Mouse (Mus musculus): ENCODE data around the gene Ltv1. TPM values are rescaled to one million over a fixed set of nuclear protein-coding genes. Genes with fewer than 3 reads are reported as not detected.

The Ltv1 gene
- polyA plus RNA-seq, 1 experiment: 10.0 TPM

DNA sequence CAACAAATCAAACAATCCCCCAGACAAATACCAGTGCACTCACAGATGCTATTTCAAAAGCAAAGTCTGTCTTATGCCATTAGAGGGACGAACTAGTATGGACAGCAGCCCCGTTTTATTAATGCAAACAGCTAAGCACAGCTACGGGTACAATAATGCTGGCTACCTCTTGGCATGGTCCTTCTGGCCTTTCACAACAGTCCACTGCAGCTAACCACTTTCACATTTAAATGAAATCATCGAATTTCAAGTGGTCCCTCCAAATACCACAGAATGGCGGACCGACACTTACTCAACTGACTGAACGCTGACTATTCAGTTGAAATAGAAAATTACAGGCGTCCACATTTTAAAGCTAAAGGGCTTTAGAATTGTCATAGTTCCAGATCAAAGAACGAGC is 19.4 kb upstream of the Ltv1 start:
- Histone ChIP-seq H3K36me3 (ENCODE audit: control insufficient read depth, insufficient read depth, low read length) (no peaks in the 10 kb centered on the region), H3K4me3 (ENCODE audit: insufficient read depth, low read depth, low read length) (no peak overlapping the region), H3K27me3 (replicated peaks; ENCODE audit: control insufficient read depth, insufficient read depth, low read length) (no peaks in the 10 kb centered on the region), H3K27ac (ENCODE audit: insufficient read depth, low read depth, low read length) (no peak overlapping the region), H3K4me1 (ENCODE audit: control insufficient read depth, insufficient read depth, low read length) (no peaks in the 10 kb centered on the region)
- 88% methylated on average over 9 of the region's 9 CpGs for WGBS
- TF ChIP-seq POLR2A (IDR thresholded peaks at IDR 0.05; ENCODE audit: low read depth, low read length): no peak
- no peak for TF ChIP-seq CTCF (conservative IDR thresholded peaks at IDR 0.05; ENCODE audit: insufficient read depth, insufficient read length, low read depth, low read length)
- DNase-seq: no peak

DNA sequence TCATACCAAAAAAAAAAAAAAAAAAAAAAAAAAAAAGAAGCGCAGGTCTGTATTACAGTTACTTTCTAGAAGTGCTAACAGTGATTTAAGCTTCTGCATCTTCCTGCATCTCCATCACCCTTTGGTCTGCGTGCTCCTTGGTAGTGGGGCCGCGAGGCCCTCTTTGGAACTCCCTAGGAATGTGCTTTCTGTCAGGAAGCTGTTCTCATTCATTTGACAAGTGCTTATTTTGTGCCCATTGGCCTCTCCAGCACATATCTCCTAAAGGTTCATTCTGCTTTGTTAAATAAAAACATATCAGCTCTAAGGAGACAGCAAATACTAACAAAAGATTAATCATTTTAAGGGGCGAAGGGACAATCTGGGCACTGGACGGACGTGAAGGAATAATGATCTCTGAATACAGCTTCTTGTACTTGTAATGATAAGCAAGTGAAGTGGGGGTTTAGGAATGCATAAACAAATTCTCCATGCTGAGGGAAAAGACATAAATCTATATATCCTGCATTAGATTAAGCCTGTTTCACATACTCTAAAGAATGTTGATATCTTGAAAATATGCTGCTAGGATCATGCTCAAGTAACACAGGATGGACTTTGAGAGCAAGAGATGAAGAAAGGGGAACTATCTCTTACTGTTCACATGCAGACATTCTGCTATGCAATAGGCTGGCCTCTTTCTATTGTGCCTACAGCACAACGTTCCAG is 17.1 kb upstream of the Ltv1 start:
- TF ChIP-seq CTCF (conservative IDR thresholded peaks at IDR 0.05; ENCODE audit: insufficient read depth, insufficient read length, low read depth, low read length) (no peak), POLR2A (IDR thresholded peaks at IDR 0.05; ENCODE audit: low read depth, low read length) (no peak)
- H3K36me3 ChIP-seq (ENCODE audit: control insufficient read depth, insufficient read depth, low read length): no peaks in the 10 kb centered on the region
- H3K4me1 ChIP-seq (ENCODE audit: control insufficient read depth, insufficient read depth, low read length): no peaks in the 10 kb centered on the region
- 80% methylated on average over 8 of the region's 8 CpGs for WGBS
- no peak overlapping the region for H3K4me3 ChIP-seq (ENCODE audit: insufficient read depth, low read depth, low read length)
- H3K27ac ChIP-seq (ENCODE audit: insufficient read depth, low read depth, low read length): no peak overlapping the region
- no peaks in the 10 kb centered on the region for H3K27me3 ChIP-seq (replicated peaks; ENCODE audit: control insufficient read depth, insufficient read depth, low read length)
- DNase-seq: no peak

DNA sequence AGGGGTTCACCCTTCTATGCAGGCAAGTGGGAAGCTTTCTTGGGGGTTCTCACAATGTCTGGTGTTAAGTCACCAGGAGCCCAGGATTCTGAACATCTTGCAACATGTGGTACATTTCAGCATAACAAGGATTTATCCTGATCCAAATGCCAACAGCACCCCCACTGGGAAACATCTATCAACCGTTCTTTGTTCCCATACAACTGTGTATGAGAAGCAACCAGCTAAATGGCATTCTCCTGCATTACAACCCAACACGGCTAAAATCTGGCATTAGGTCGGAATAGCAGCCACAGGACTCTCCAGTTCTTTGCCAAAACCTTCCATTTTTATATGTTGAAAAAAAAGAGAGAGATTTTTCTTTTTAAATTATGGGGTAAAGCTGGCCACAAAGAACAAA is 16.5 kb upstream of the Ltv1 start:
- Histone ChIP-seq H3K27me3 (replicated peaks; ENCODE audit: control insufficient read depth, insufficient read depth, low read length) (no peaks in the 10 kb centered on the region), H3K27ac (ENCODE audit: insufficient read depth, low read depth, low read length) (no peak overlapping the region), H3K4me1 (ENCODE audit: control insufficient read depth, insufficient read depth, low read length) (no peaks in the 10 kb centered on the region), H3K4me3 (ENCODE audit: insufficient read depth, low read depth, low read length) (no peak overlapping the region), H3K36me3 (ENCODE audit: control insufficient read depth, insufficient read depth, low read length) (no peaks in the 10 kb centered on the region)
- WGBS: 83% methylated on average over 3 of the region's 3 CpGs
- no peak for DNase-seq
- TF ChIP-seq CTCF (conservative IDR thresholded peaks at IDR 0.05; ENCODE audit: insufficient read depth, insufficient read length, low read depth, low read length) (no peak), POLR2A (IDR thresholded peaks at IDR 0.05; ENCODE audit: low read depth, low read length) (no peak)

DNA sequence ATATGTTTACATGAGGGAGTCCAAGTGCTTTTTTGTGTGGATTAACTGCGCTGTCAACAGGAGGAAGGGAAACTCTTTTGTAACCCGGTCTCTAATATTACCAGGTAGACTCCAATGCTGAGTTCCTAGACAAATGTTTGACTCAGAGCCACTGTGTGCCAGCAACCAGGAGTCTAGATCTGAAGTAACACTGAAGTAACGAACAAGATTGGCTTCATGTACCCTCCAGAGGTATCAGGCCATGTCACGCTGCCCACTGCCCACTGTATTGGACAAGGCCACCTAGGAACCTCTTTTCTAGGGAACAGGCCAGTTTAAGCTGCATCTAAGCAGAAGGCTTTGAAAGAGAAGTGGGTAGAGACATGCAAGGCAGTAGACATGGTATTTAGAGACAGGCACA is 16.1 kb upstream of the Ltv1 start:
- no peak for DNase-seq
- TF ChIP-seq POLR2A (IDR thresholded peaks at IDR 0.05; ENCODE audit: low read depth, low read length): no peak
- TF ChIP-seq CTCF (conservative IDR thresholded peaks at IDR 0.05; ENCODE audit: insufficient read depth, insufficient read length, low read depth, low read length): no peak
- Histone ChIP-seq H3K27ac (ENCODE audit: insufficient read depth, low read depth, low read length) (no peak overlapping the region), H3K4me3 (ENCODE audit: insufficient read depth, low read depth, low read length) (no peak overlapping the region), H3K4me1 (ENCODE audit: control insufficient read depth, insufficient read depth, low read length) (no peaks in the 10 kb centered on the region), H3K36me3 (ENCODE audit: control insufficient read depth, insufficient read depth, low read length) (no peaks in the 10 kb centered on the region), H3K27me3 (replicated peaks; ENCODE audit: control insufficient read depth, insufficient read depth, low read length) (no peaks in the 10 kb centered on the region)
- WGBS: 96% methylated on average over 4 of the region's 4 CpGs

DNA sequence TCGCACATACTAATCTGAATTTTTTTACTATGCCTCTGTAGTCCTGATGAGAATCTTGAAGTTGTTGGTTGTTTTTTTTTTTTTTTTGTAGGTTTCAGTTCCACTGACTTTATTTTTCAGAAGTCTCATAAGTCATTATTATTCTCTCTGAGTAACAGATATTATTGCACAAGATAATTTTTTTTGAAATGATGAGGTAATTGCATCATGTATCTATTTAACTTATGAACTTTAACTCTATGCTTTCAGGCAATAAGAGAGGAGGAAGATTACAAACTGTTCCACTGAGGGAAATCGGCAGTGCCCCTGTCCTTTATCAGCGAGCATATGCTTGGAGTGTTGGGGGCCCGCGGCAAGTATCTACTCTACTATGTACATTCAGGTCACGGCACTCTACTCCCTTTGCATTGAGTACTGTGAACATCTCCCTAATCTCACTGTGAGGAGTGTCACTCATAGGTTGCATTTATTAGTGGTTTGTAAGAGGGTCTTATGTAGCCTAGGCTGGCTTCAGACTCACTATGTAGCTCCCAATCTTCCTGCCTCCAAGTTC is 8.8 kb upstream of the Ltv1 start:
- Histone ChIP-seq H3K27ac (ENCODE audit: insufficient read depth, low read depth, low read length) (no peak overlapping the region), H3K36me3 (ENCODE audit: control insufficient read depth, insufficient read depth, low read length) (no peaks in the 10 kb centered on the region), H3K4me3 (ENCODE audit: insufficient read depth, low read depth, low read length) (no peak overlapping the region), H3K4me1 (ENCODE audit: control insufficient read depth, insufficient read depth, low read length) (no peaks in the 10 kb centered on the region), H3K27me3 (replicated peaks; ENCODE audit: control insufficient read depth, insufficient read depth, low read length) (no peaks in the 10 kb centered on the region)
- 97% methylated on average over 6 of the region's 6 CpGs for WGBS
- TF ChIP-seq POLR2A (IDR thresholded peaks at IDR 0.05; ENCODE audit: low read depth, low read length) (no peak), CTCF (conservative IDR thresholded peaks at IDR 0.05; ENCODE audit: insufficient read depth, insufficient read length, low read depth, low read length) (no peak)
- no peak for DNase-seq

DNA sequence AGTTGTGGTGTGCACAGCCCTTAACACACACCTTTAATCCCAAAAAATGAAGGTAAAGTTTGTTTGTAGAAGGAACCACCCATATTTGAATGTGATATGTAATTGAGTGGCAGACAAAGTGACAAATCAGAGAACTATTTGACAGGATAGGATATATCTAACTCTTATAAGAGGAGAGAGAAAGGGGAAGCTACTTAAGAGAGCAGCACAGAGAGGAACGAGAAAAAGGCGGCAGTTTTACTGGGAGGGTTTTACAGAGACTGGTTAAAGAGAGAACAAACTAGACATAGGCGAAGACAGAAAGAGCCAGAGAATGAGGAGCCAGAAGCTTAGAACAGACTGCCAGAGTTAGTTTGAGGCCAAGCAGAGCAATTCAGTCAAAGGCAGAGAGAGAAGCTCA is 7.9 kb upstream of the Ltv1 start:
- H3K27me3 ChIP-seq (replicated peaks; ENCODE audit: control insufficient read depth, insufficient read depth, low read length): no peaks in the 10 kb centered on the region
- no peaks in the 10 kb centered on the region for H3K4me1 ChIP-seq (ENCODE audit: control insufficient read depth, insufficient read depth, low read length)
- no peak overlapping the region for H3K27ac ChIP-seq (ENCODE audit: insufficient read depth, low read depth, low read length)
- no peak overlapping the region for H3K4me3 ChIP-seq (ENCODE audit: insufficient read depth, low read depth, low read length)
- no peak for DNase-seq
- H3K36me3 ChIP-seq (ENCODE audit: control insufficient read depth, insufficient read depth, low read length): no peaks in the 10 kb centered on the region
- no peak for TF ChIP-seq POLR2A (IDR thresholded peaks at IDR 0.05; ENCODE audit: low read depth, low read length)
- no peak for TF ChIP-seq CTCF (conservative IDR thresholded peaks at IDR 0.05; ENCODE audit: insufficient read depth, insufficient read length, low read depth, low read length)
- WGBS: 93% methylated on average over 3 of the region's 3 CpGs

DNA sequence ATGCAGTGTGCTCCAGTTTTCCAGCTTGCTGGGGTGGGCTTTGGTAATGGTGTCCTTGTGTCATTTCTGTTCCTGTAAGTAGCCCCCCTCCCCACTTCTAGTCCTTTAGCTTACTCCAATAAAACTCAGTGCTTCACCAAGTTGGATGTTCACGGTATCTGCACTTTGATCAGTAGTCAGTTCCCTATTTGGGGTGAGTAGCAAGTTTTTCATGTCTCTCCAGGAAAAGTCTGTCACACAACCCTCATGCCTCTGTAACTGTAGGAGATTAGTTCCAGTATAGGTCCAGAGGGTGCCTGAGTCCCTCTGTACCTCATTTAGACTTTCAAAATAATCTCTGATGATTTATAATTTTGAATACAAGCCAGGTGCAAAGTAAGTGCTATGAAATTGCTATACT is 6.3 kb upstream of the Ltv1 start:
- TF ChIP-seq POLR2A (IDR thresholded peaks at IDR 0.05; ENCODE audit: low read depth, low read length): no peak
- no peak for TF ChIP-seq CTCF (conservative IDR thresholded peaks at IDR 0.05; ENCODE audit: insufficient read depth, insufficient read length, low read depth, low read length)
- 89% methylated on average over 1 of the region's 1 CpGs for WGBS

More for the DNA sequence above, 6.3 kb upstream of the Ltv1 start:
- Histone ChIP-seq H3K4me3 (ENCODE audit: insufficient read depth, low read depth, low read length) (no peak overlapping the region), H3K27ac (ENCODE audit: insufficient read depth, low read depth, low read length) (no peak overlapping the region), H3K27me3 (replicated peaks; ENCODE audit: control insufficient read depth, insufficient read depth, low read length) (no peaks in the 10 kb centered on the region), H3K36me3 (ENCODE audit: control insufficient read depth, insufficient read depth, low read length) (no peaks in the 10 kb centered on the region), H3K4me1 (ENCODE audit: control insufficient read depth, insufficient read depth, low read length) (no peaks in the 10 kb centered on the region)
- DNase-seq: no peak
